Mouse (Mus musculus): ENCODE results near the gene Gm11733. TPM values are rescaled to one million over a fixed set of nuclear protein-coding genes. Genes with fewer than 3 reads are reported as not detected.

The Gm11733 gene
- polyA plus RNA-seq, 1 experiment, result not detected

DNA sequence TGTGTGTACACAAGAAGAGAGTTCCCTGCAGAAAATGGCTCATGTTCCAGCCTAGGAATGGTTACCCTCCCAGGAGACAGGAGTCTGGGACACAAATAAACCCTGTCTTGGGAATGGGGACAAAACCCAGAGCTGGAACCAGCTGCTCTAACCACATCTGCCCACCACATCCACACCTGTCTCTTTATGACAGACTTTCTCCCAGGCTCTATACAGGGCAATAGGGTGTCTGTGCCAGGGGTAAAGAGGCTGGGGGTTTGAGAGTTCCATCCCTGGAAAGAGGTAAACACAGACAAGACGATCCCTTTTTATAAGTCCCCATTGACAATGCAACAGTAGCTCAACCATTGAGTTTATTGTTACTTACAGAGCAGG, 14.0 kb downstream of the Gm11733 start:
- TF ChIP-seq GATA1 (IDR thresholded peaks at IDR 0.05; ENCODE audit: low read length), result no peak

DNA sequence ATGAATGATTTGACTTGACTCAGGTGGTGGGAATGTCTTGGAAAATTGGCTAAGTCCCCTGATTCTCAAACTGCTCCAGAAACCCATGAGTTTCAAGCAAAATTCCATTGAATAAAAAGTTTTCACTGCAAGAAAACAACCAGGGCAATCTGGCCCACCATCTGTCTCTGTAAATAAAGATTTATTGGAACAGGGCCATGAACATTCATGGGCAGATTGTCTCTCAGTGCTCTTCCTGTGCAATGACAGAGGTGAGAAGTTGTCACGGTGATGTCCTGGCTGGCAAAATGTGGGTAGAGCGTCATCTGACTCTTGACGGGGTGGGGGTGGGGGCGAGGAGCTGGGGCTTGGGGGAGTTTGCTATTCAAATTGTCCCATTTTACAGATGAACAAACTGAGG, 24.8 kb downstream of the Gm11733 start:
- no peak for TF ChIP-seq GATA1 (IDR thresholded peaks at IDR 0.05; ENCODE audit: low read length)

DNA sequence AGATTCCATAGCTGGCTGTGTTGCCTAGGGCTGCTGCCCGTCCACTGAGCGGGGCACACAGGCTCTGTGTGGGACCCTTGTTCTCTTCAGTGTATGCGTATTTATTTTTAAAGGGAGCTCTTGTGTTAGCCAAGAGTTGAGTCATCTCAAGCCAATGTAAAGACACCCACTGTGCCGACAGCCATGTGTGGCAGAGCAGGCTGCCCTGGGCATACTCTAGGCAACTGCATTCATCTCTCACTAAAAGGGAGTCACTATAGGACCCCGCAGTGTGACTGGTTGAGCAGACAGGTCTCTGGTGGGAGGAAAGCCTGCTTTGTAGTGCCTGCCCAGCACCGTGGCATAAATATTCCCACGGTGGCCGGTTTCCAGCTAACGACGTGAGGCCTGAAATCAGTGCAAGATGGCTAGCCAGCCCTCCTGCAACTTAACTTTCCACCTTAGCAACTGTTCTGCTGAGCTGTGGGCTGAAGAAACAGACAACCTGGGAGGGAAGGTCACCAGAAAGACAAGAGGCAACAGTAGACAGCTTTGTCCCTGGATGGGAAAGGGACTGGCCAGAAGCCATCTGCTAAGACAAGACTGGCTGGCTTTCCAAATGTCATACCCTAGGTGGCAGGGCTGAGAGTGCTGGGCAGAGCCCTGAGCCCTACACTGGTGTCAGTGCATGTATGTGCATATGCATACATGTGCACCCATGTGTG, 31.7 kb downstream of the Gm11733 start:
- TF ChIP-seq GATA1 (IDR thresholded peaks at IDR 0.05; ENCODE audit: low read length), result no peak

DNA sequence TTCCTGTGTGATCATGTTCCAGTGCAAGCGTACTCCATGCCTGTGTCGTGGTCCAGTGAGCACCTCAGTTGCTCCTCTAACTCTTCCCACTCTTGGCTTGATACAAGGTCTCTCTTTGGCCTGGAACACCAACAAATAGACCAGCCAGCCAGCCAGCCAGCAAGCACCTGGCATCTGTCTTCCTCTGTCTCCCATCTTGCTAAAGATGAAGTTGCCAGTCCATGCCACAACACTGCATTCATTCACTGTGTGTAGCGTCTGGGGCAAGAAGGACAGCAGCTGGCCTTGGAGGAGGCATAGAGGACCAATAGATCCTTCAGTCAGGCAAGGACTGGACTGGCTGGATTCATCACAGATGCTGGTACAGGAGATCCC, 32.2 kb downstream of the Gm11733 start:
- TF ChIP-seq GATA1 (IDR thresholded peaks at IDR 0.05; ENCODE audit: low read length), result no peak

DNA sequence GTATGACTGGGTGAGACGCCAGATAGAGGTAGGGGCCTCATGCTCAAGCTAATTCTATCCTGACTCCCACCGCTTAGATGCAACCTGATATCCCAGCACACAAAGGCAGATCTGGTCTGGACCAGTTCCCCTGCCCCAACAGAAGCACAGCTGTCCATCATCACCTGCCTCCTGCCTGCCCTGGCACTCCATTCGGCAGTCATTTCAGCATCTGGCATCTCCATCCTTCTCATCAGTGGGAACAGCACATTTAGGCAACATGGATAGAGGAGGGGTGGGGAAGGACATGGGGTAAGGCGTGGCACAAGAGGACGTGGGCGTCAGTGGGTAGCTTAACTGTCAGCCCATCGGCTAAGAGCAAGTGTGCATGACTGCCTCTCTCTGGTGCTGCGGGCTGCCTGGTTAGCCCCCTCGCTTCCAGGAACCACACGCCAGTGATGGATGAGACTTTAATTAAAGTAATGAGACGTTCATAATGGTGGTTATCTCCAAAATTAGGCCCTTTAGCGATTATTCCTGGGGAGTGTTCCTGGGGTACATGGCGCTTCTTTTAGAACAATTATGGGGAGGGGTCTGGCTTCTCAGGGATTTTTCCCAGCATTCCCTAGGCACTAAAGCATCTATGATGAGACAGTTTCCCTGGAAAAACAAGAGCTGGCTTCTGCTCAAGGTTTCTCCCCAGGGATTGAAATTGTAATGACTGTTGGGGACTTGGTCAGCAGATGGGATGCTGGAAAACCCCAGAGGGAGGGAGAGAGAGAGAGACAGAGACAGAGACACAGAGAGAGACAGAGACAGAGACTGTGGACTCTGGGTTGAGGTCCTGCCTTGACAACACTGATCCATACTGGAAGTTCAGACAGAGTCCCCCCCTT, 38.0 kb downstream of the Gm11733 start:
- TF ChIP-seq GATA1 (IDR thresholded peaks at IDR 0.05; ENCODE audit: low read length), result no peak

DNA sequence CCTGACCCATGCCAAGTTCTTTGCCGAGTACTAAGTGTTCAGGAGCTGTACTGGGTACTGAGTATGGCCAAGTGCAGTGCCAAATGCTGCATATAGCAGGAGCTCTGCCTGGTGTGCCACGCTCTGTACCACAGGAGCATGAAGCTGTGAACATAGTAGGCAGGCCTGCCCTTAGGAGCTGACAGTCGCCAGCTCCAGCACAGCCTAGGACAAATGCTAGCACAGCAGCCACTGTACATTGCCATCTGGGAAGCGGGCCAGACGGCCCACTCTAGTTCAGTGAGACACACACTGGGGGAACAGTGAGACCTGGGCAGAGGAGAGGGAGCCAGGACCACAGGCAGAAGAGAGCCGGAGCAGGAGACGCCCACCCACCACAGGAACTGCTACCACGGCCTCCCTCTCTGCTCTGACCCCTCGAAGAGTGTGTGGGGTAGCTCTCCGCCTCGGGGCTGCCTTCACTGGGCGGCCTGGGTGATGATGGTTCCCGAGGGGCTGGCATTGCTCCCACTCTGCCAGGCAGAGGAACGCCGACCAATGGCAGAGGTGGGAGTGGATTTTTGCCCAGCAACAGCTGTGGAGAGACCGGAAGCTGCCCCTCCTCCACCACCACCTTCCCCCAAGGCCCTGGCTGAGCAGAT, 38.8 kb downstream of the Gm11733 start:
- TF ChIP-seq GATA1 (IDR thresholded peaks at IDR 0.05; ENCODE audit: low read length), result no peak

DNA sequence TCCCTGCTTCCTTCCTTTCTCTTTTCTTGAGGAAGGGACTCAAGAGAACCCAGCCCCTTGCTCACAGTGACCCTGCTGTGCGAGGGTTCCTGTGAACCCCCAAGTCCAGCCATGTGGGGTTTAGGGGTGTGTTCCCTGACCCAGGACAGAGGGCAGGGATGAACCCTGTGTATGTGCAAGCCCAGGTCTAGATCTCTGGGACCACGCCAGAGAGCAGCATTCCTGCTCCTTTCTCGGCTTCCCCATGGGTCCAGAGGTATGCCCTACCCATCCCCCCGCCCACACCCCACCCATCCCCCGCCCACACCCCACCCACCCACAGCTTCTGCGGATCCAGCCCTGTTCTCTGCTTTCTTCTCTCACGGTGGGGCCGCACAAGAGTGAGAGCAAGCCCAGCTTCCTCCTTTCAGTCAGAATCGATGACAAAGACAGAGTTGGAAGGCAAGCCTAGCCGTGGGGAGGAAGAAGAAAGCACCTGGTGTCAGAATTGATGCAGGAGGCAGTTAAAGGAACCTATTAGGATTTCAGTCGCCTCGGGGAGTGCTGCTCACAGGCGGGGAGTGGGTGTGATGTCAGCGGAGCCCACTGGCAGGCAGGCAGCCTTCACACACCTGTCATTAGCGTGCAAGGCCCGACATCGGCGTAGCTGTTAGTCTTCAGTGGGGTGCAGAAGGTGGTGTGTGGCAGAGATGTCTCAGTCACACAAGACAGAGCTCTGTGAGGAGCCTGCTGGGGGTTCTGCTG, 41.6 kb downstream of the Gm11733 start:
- TF ChIP-seq GATA1 (IDR thresholded peaks at IDR 0.05; ENCODE audit: low read length), result no peak

DNA sequence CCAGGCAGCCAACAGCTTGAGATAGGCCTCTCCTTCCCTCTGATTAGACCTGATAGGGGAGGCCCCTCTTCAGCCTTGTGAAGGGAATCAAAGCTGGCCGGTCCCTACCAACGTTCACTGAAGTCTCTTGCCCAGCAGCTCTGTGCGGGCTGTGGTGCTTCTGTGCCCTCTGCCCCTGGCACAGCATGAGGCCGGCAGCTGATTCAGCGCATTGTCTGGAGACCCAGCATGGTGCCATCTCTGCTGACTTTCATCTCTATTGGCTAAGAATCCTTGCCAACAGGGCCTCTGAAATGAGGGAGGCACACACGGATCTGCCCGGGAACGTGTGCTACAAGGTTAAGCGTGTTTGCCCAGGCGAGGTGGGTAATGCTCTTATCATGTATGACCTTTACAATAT, 48.2 kb downstream of the Gm11733 start:
- TF ChIP-seq GATA1 (IDR thresholded peaks at IDR 0.05; ENCODE audit: low read length), result no peak

DNA sequence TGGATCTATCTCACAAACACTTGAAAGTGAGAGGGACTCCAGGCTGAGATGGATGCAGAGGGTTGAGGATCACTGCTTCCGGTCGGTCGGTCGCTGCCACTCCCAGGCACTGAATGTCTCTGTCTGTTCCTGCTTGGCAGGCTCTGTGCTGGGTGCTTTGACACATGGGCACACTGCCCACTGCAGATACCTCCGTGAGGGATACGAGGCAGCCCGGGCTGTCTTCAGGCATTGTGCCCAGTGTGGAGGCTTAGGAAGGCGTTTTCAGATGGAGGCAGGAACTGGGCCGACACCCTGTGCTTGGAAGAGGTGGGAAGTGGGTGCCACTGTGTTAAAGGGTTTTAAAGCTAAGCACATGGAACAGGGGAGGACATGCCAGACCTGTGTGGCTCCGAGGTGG, 50.7 kb downstream of the Gm11733 start:
- no peak for TF ChIP-seq GATA1 (IDR thresholded peaks at IDR 0.05; ENCODE audit: low read length)

DNA sequence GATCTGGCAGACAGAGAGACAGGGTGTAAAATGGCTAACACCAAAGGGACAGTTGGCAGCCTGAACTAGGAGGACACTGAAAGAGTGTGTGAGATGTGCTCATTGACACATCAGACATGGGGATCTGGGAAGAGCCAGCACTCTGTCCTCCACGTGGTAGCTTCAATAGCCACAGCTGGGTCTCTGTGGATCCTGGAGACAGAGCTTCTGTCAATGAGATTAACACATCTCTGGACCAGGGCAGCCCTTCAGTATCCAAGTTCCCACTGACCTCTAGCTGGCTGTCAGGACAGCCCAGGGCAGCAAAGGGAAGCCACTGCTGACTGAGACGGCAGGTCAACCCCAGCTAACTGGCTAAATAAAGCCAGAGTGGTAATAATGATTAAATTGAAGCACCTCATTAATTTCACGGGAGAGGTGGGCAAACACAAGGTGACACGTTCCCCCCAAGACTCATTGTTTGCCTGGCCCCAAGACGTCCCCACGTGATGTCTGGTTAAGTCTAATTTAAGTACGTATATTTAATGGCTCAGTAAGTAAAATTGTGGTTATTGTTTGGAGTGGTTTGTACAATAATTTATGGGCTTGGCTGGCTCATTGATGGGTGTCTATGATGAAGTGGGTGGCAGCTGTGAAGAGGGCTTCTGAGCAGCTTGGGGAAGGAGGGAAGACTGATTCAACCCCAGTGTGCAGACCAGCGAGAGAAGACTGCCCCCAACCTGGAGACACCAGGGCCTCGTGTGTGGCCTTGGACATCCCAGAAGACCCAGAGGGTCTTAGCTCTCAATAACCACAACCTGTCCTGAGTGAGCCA, 51.5 kb downstream of the Gm11733 start:
- TF ChIP-seq GATA1 (IDR thresholded peaks at IDR 0.05; ENCODE audit: low read length), result no peak

DNA sequence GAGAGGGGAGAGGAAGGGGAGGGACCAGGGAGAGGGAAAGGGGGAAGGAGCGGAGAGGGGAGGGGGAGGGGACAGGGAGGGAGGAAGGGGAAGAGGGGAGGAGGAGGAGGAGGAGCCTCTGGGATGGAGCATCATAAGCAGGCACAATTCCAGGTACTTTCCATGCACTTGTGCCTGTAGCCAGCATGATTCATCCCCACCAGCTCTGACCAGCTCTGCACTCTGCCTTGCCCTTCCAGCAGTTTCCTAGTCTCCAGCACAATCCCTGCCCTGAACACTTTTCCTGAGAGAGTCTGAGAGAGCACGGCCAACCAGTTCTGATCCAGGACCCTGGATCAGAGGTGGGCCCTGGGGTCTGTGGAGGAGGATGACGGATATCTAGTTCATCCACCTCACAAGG, 52.4 kb downstream of the Gm11733 start:
- TF ChIP-seq GATA1 (IDR thresholded peaks at IDR 0.05; ENCODE audit: low read length), result no peak

Other genes with a start within 250 kb of the Gm11733 start
- 24.8 and 28.1 TPM in 2 replicates for gene Tnrc6c, start 169.9 kb downstream of the Gm11733 start, polyA plus RNA-seq (2012)

All from G1E-ER4 (cell line).